Mouse (Mus musculus): ENCODE measurements around the gene Acot11.

- TF ChIP-seq CTCF (IDR thresholded peaks at IDR 0.05) = no peak
- TF ChIP-seq EP300 (IDR thresholded peaks at IDR 0.05) = no peak
These were observed 58.9 kb downstream of the Acot11 start for GRCm38 (mm10) chr4:106745862-106746261.

Measured in lung, postnatal 0 days (tissue).